Mouse (Mus musculus) limb, embryonic 11.5 days (tissue): Measurements from ENCODE around the gene Tango6. TPM values are rescaled to one million over a fixed set of nuclear protein-coding genes. Genes with fewer than 3 reads are reported as not detected.
"Not testable (repeated sequence)": the region's sequence is repeated elsewhere in the genome, so short reads cannot be mapped to it uniquely, and the experiment has no call there.

Experiments
- ATAC-seq: fragments of 200-750 bp; cut with Nextera tagmentation; 2 replicates; pipeline ENCODE4 v1.8.0; 2017; ENCODE audit warnings: low read depth; ENCODE audit not compliant: insufficient number of reproducible peaks, low FRiP score, low TSS enrichment
- DNase-seq: peaks from one replicate; pipeline ENCODE4 v3.0.0-alpha.2; 2015; ENCODE audit warnings: low spot score
- H3K27ac ChIP-seq: fragments of 300-500 bp; sonication (generic); replicated peaks from 2 replicates; pipeline ENCODE4 v1.5.1; 2014; ENCODE audit warnings: low read depth, mild to moderate bottlenecking, low read length
- H3K27me3 ChIP-seq: fragments of 300-500 bp; sonication (generic); 2 replicates; pipeline ENCODE4 v1.6.1; 2014; ENCODE audit warnings: mild to moderate bottlenecking, low read length, mixed read lengths; ENCODE audit not compliant: control insufficient read depth, insufficient read depth
- H3K36me3 ChIP-seq: fragments of 300-500 bp; sonication (generic); 2 replicates; pipeline ENCODE4 v1.6.1; 2014; ENCODE audit warnings: mild to moderate bottlenecking, low read length, moderate library complexity, mixed read lengths; ENCODE audit not compliant: control insufficient read depth, insufficient read depth
- H3K4me1 ChIP-seq: fragments of 300-500 bp; sonication (generic); 2 replicates; pipeline ENCODE4 v1.6.1; 2014; ENCODE audit warnings: low read length, mixed read lengths; ENCODE audit not compliant: control insufficient read depth, insufficient read depth
- H3K4me2 ChIP-seq: fragments of 300-500 bp; sonication (generic); 2 replicates; pipeline ENCODE4 v1.6.1; 2014; ENCODE audit warnings: low read depth, mild to moderate bottlenecking, moderate library complexity; ENCODE audit not compliant: severe bottlenecking
- H3K4me3 ChIP-seq: fragments of 300-500 bp; sonication (generic); 2 replicates; pipeline ENCODE4 v1.5.1; 2014; ENCODE audit warnings: low read depth, low read length
- H3K9ac ChIP-seq: fragments of 300-500 bp; sonication (generic); 2 replicates; pipeline ENCODE4 v1.6.1; 2014; ENCODE audit warnings: mild to moderate bottlenecking, low read length
- H3K9me3 ChIP-seq: fragments of 300-500 bp; sonication (generic); 2 replicates; pipeline ENCODE4 v1.6.1; 2016; ENCODE audit warnings: low read length; ENCODE audit not compliant: control insufficient read depth
- WGBS: fragments of 180-500 bp; shearing (Covaris S2); extraction: QIAGEN DNeasy Blood & Tissue Kit; methylation state at CpG from one replicate; pipeline ENCODE4 v1.1.7; 2014; 5-methylcytosine and 5-hydroxymethylcytosine counted together
- polyA plus RNA-seq: library from polyadenylated mRNA; unstranded; fragments of >200 nt; fragmentation: Nextera tagmentation; extraction: Ambion mirVana; gene quantifications from 2 replicates; pipeline ENCODE4 v1.2.1, GENCODE M21; 2014

Tango6 gene
- polyA plus RNA-seq, 1 experiment from 2014 or later, result 10.0 TPM

GRCm38 (mm10) chr8:106794820-106795219, 112.0 kb downstream of the Tango6 start:
- Histone ChIP-seq H3K9me3 (no peaks in the 10 kb centered on the region), H3K36me3 (no peaks in the 10 kb centered on the region), H3K4me2 (no peak overlapping the region), H3K9ac (no peak overlapping the region), H3K4me3 (no peak overlapping the region), H3K27me3 (no peaks in the 10 kb centered on the region), H3K4me1 (no peaks in the 10 kb centered on the region), H3K27ac (no peak overlapping the region)
- WGBS, result 88% methylated on average over 2 of the region's 2 CpGs
- ATAC-seq, result no peak
- DNase-seq, result no peak

GRCm38 (mm10) chr8:106799821-106800220, 117.0 kb downstream of the Tango6 start:
- no peaks in the 10 kb centered on the region for H3K27me3 ChIP-seq
- no peak overlapping the region for H3K27ac ChIP-seq
- WGBS, result 75% methylated on average over 1 of the region's 1 CpGs
- H3K36me3 ChIP-seq, result no peaks in the 10 kb centered on the region
- no peaks in the 10 kb centered on the region for H3K9me3 ChIP-seq
- no peak overlapping the region for H3K9ac ChIP-seq
- 0 out of 2 replicates have a peak, but pooled peaks cover 3% of the 10 kb centered on the region for H3K4me1 ChIP-seq
- no peak for DNase-seq
- no peak for ATAC-seq
- H3K4me2 ChIP-seq, result no peak overlapping the region
- no peak overlapping the region for H3K4me3 ChIP-seq

GRCm38 (mm10) chr8:106801261-106801660, 118.4 kb downstream of the Tango6 start:
- DNase-seq (no peak), ATAC-seq (no peak)
- no peak overlapping the region for H3K4me2 ChIP-seq
- H3K9ac ChIP-seq, result no peak overlapping the region
- WGBS, result 82% methylated on average over 11 of the region's 11 CpGs
- no peaks in the 10 kb centered on the region for H3K27me3 ChIP-seq
- no peak overlapping the region for H3K4me3 ChIP-seq
- 0 out of 2 replicates have a peak, but pooled peaks cover 3% of the 10 kb centered on the region for H3K4me1 ChIP-seq
- no peaks in the 10 kb centered on the region for H3K9me3 ChIP-seq
- H3K27ac ChIP-seq, result no peak overlapping the region
- no peaks in the 10 kb centered on the region for H3K36me3 ChIP-seq

- not testable (repeated sequence) for ATAC-seq, H3K36me3 ChIP-seq, H3K4me2 ChIP-seq, DNase-seq, H3K27ac ChIP-seq, H3K27me3 ChIP-seq, H3K4me1 ChIP-seq, H3K9me3 ChIP-seq, H3K9ac ChIP-seq, H3K4me3 ChIP-seq
- 85% methylated on average over 12 of the region's 12 CpGs for WGBS
Measured at GRCm38 (mm10) chr8:106802384-106803137, 119.7 kb downstream of the Tango6 start.

GRCm38 (mm10) chr8:106805859-106806258, 123.0 kb downstream of the Tango6 start:
- Histone ChIP-seq H3K4me1 (no peaks in the 10 kb centered on the region), H3K9ac (no peak overlapping the region), H3K4me2 (no peak overlapping the region), H3K36me3 (0 out of 2 replicates have a peak, but pooled peaks cover under 1% of the 10 kb centered on the region), H3K27me3 (no peaks in the 10 kb centered on the region), H3K9me3 (no peaks in the 10 kb centered on the region), H3K4me3 (no peak overlapping the region), H3K27ac (no peak overlapping the region)
- DNase-seq (no peak), ATAC-seq (no peak)
- 94% methylated on average over 3 of the region's 3 CpGs for WGBS

GRCm38 (mm10) chr8:106807461-106807860, 124.6 kb downstream of the Tango6 start:
- no peak for ATAC-seq
- 96% methylated on average over 4 of the region's 4 CpGs for WGBS
- Histone ChIP-seq H3K4me1 (no peaks in the 10 kb centered on the region), H3K27me3 (no peaks in the 10 kb centered on the region), H3K4me3 (no peak overlapping the region), H3K9me3 (no peaks in the 10 kb centered on the region), H3K9ac (no peak overlapping the region), H3K4me2 (no peak overlapping the region), H3K36me3 (peaks cover 4% of the 10 kb centered on the region; the same call in 1 of the 2 replicates), H3K27ac (no peak overlapping the region)
- no peak for DNase-seq

GRCm38 (mm10) chr8:106809726-106810125, 126.9 kb downstream of the Tango6 start:
- H3K9me3 ChIP-seq, result no peaks in the 10 kb centered on the region
- no peaks in the 10 kb centered on the region for H3K27me3 ChIP-seq
- ATAC-seq, result no peak
- no peak overlapping the region for H3K4me2 ChIP-seq
- H3K4me3 ChIP-seq, result no peak overlapping the region
- peaks cover 4% of the 10 kb centered on the region; the same call in 1 of the 2 replicates for H3K36me3 ChIP-seq
- no peak for DNase-seq
- no peaks in the 10 kb centered on the region for H3K4me1 ChIP-seq
- 25% methylated on average over 9 of the region's 9 CpGs for WGBS
- H3K27ac ChIP-seq, result no peak overlapping the region
- H3K9ac ChIP-seq, result no peak overlapping the region

- Histone ChIP-seq H3K36me3 (peaks cover 4% of the 10 kb centered on the region; the same call in 1 of the 2 replicates), H3K9me3 (no peaks in the 10 kb centered on the region), H3K4me2 (no peak overlapping the region), H3K4me3 (no peak overlapping the region), H3K9ac (no peak overlapping the region), H3K27ac (no peak overlapping the region), H3K27me3 (no peaks in the 10 kb centered on the region), H3K4me1 (no peaks in the 10 kb centered on the region)
- 91% methylated on average over 7 of the region's 7 CpGs for WGBS
- ATAC-seq (no peak), DNase-seq (no peak)
Measured at GRCm38 (mm10) chr8:106810406-106810805, 127.5 kb downstream of the Tango6 start.
